Mouse (Mus musculus) kidney, postnatal 4 days (tissue): ENCODE data around the gene Fam178b.

ENCODE experiments used
- DNase-seq, 2 experiments: peaks; one replicate each; pipeline ENCODE4 v3.0.0; 2021; ENCODE audit warnings: mixed read lengths in 2 of 2

The Fam178b gene

DNA sequence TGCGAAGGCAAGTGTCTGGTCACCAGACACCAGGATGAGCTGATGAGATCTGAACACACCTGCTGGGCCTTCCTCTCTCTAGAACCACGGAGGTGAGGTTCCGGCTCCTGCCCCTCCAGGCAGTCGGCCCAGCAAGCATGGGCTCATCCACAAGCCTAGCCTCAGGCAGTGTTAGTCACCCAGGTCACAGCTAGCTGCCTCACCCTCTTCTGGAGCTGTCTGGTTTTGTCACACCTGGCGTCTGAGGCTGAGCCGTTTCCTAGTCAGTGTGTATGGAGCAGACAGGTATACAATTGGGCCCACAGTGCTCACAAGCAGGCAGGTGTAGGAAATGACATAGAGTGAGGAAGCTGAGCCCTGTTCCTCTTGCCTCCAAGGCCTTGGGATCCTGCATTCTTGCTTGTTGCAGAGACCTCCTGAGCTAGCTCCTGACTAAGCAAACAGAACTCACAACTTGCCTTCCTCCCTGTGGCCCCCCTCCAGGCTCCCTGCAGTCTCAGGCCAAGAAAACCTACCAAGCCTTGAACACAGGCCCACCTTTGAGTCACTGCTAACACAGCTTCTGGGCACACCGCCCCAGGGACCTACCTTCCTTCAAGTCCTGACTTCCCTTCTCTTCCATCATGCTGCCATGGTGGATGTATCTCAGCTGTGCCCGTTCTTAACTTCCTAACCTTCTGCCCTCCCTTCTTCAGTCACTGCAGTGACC, 99.4 kb downstream of the Fam178b start:
- no peak for DNase-seq

DNA sequence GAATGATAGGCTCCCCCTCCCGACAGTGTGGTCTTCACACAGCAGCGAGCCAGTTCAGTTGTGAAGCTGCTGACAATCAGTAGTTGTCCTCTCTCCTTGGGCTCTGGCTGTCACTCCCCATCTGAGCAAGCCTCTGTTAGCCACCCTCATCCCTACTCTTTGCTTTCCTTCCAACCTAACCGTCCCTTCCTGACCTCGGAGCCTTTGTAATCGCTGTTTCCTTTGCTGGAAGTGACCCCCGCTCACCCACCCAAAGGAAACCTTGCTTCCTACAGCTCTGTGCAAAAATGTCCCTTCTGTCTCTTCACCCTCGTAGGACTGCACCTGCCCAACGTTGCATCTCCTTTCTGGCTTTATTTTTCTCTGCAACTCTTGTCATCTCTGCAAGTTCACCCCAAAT, 100.8 kb downstream of the Fam178b start:
- DNase-seq = no peak

DNA sequence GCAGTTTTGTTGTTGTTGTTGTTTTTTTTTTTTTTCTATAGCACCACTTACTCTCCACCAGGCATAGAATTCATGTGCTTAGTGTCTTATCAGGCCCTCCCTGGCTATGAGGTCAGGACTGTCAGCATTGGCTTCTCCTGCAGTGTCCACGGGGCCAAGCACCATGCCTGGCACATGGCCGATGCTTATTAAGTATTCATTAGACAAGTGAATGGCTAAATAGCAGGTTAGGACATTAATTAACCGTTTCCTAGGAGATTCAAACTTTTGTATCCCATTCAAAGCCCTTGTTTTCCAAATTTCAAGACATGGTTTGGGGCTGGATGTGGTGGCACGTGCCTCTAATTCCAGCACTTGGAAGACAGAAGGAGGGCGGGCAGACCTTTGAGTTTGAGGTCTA, 101.7 kb downstream of the Fam178b start:
- no peak for DNase-seq

DNA sequence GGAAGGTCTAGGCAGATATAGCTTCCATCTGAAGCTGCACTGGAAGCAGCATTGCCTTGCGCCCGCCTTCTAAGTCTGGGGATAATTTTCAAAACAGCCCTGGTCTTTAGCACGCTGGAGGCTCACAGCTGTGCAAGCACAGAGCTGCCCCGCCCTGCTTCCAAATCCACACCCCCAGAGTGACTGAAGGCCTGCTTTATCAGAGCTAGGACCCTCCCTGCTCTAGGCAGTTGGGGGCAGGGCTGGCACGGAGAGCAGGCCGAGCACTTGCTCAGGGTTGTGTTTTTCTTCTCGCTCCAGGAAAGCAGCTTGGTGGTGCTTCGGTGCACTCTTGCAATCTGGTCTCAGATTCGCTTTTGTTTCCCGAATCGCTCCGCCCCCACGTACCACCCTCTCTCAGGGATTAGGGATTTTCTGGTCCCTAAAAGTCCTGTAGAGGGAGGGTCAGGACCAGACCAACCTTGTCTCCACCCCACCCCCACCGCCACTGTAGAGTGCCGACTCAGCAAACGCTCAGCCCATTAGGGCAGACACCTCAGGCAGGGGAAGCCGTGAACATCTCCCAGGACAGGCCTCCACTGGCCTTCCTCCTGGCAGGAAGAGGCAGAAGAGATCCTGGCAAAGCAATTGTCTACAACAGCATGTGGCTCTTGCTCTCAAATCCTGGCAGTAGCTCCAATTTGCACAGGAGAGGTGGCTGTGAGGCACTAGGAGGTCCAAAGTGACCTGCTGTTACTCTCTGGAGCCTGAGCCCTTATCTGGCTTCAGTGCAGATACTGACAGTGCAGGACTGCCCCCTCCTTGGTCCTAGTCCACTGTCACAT, 102.4 kb downstream of the Fam178b start:
- peak; percentile 81 to 88 for DNase-seq

DNA sequence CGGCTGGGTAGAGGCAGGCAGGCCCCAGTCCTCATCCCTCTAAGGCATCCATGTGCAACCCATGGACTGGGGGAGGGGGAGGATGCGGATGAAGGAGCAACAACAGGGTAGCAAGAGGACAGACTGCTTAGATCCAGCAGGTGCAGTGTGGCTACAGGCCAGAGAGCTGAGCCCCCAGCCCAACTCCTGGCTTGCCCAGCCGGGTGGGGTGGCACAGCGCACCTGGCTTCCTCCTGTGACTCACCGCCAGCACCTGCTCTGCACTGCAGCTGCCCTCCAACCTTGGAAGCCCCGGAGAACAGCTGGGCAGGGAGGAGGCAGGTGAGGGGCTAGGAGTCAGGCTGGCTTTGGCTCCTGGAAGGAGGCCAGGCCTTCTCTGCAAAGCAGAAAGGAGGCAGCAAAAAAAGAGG, 103.0 kb downstream of the Fam178b start:
- peak; percentile 58 to 77 for DNase-seq

DNA sequence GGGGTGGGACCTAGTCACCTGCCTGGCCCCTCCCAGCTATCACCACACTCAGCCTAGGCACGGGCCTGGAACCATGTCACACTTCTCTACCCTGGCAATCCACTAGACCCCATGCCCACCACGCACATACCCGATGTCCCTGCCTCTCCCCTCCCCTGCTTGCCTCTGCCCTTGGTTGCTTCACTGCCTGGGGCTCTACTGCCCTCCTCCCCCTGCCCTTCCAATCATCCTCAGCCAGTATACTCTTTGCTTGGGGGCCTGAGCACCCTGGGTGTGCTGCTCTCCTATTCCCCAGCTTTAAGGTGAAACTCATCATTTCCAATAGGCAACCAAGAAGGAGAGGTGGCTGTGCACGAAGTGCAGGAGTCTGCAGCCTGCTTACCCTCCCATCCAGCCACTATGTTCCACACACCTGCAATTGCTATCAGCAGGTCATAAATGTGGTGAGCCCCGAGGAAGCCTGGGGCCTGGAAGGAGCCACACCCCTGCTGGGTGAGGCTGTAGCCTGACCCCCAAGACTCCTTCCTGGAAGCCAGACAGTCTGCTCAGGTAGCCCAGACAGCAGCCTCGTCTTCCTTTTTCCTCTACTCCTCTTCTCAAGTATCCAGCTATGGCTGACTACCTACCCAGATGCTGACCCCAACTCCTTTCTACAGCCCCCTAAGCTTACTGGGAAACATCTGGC, 105.8 kb downstream of the Fam178b start:
- DNase-seq = no peak

DNA sequence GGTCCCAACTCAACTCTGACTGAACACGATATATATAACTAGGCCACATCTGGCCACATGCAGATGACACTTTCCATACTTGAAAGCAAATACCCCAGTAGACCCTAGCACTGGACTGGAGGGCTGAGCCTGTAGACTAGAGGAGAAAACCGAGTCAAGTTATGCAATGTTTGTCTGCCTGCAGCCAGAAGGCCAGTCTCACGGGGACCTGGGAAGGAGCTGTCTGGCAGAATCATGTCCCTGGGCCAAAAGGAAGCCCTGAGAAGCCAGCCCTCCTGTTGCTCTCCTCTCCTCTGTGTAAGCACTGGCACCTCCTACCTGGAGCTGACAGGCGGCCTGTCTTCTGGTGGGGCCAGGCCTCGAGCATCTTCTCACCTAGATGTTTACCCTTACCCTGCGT, 107.6 kb downstream of the Fam178b start:
- no peak for DNase-seq

DNA sequence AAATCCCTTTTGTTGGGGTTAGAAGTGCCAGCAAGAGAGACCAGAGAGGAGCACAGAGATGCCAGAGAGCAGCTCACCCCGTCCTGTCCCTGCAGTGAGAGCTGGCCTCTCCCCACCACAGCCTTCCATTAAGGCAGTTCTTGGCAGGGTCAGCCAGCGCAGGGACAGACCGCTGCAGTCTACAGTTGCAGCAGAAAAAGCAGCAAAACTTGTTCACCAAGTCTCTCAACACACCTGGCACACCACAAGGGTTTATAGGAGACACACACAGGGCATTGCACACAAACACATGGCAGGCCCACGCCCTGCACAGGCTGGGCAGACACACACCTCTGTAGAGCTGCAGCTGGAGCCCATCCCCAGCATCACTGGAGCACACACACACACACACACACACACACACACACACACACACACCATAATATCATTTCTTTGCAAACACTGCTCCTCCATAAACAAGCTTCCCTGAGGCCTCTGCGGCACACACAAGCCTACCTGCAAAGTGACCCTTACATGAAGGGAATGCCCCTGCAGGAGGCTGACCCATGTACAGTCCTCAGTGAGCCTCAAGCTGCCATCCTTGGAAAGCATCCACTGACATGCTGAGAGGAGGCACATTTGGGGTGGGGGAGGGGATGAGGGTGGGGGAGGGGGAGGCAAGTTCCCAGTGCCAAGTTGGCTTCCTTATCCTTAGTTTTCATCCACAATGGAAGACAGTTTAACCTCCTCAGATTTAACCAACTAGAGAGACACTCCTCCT, 108.6 kb downstream of the Fam178b start:
- no peak for DNase-seq

DNA sequence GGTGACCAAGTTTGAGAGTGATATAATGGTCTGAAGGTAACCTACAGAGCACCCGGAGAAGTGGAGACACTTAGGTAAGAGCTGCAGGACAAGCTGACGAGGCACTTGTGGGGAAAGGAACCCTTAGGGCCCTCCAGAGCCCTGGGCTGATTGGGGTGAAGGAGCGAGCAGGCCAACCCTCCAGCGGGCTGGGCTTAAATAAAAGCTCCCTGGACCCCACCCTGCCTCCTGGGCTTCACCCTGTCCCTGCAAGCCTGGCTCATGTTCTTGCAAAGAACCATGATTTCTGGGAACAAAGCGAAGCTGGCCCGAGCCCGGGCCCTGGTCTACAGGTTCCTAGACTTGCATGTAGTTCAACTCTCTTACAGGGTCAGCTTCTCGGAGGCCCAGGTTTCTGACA, 109.5 kb downstream of the Fam178b start:
- no peak for DNase-seq

DNA sequence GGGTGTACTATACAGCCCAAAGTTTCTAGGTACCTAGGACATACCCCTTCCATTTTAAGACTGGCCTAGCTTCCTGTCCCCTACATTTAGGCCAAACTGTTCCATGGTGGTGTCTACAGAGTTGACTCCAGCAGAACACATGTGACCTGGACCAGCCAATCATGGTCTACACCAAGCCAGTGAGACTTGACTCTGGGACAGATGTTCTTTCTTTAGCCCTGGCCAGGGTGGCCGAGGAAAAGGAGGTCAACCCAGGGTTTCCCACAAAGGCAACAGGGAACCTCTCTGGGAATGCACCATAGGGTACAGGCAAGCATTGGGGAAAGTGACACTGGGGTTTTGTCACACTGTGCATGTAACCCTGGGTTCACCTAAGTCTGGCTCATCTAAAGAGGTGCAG, 110.3 kb downstream of the Fam178b start:
- no peak for DNase-seq

DNA sequence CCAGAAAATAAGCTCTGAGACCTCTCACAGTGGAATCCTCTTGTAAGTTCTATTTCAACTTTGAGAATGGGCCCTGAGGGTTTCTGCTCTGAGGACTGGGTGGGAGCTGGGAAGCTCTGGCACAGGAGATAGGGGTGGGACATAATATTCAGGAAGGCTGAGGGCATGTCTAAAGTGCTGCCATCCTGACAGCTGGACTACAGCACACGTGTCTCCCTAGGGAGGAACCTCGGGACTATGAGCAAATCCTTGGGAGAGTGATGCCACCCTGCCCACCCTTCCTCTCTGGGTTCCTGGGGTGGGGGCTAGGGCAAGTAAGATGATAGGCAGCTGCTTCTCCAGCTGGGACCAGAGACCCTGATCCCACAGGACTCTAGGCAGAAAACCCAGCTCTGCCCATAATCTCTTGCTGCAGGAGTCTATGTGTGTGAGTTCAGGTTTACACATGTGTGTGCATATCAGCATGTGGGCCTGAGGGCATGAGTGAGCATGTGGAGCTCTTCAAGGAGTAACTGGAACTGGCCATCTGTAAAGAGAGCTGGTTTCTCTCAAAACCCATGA, 110.8 kb downstream of the Fam178b start:
- no peak for DNase-seq

DNA sequence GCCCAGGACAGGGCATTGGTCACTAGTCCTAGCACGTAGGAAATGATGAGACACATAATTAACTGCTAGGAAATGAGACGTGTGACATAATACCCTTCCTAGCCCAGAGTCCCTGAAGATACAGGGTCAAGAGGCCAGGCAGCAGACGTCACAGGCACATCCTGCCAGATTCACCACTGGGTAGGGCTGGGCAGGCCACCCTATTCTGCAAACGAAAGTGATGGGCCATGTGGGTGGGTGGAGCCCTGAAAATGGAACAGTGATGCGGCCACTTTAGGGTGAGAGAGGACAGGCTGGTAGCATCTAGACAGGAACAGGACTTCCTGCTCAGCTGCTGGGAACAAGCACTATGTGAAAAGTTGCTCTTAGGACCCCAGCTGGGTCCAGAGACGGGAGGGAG, 111.4 kb downstream of the Fam178b start:
- peak; percentile 65 to 77 for DNase-seq

DNA sequence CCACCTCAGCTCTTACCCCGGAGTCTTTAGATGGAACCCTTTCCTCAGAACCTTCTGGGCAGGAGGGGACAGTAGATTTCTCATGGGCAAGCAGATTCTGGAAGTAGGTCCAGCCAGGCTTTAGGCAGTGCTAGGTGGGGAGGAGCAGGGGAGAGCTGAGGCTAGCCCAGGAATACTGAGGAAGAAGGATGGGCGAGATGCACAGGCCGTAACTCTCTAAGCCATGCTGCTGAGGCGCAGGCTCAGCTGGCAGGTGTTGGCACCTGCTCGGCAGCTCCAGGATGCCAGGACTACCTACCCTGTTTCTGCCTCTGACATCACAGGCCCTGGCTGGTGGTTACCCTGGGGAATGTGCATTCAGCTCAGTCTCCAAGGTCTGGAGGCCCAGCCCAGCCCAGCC, 112.7 kb downstream of the Fam178b start:
- no peak for DNase-seq

DNA sequence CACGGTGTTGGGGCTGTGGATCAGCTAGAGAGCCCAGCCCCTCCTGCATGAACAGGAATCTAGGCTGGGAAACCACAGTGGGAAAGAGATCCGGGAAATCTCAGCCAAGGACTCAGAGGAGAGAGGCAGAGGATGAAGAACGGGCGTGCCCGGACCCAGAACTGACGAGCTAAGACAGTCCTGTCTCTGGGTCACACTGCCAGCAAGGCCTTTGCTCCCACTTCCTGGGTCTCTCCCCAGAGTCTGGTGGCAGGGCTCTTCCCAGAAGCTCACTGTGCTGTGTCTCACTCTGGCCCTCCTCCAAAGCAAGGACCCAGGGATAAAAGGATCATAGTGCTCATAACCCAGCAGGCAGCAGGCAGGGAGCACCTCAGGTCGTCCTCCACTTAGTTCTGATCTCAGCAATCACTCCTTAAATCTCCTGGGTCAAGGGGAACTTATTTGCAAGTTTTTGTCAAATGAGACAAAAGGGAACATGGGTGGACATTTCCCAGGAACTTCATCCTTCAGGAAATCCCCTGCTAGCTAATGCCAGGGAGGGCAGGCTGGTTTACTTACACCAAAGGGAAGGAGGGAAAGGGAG, 113.2 kb downstream of the Fam178b start:
- DNase-seq = no peak

DNA sequence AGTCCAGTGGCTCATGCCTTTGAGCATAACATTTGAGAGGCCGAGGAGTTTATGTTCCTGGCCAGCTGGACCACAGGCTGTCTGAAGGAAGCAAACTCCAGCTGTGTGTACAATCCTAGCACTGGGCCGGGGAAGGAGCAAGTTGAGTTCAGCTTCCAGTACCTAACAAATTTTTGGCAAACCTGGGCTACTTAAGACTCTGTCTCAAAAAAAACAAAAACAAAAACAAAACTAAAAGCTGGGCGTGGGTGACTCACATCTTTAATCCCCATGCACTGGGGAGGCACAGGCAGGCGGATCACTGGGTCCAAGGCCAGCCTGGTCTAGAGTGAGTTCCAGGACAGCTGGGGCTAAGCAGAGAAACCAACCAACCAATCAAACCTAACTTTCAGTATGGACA, 114.2 kb downstream of the Fam178b start:
- peak in 1 of 2 experiments; percentile 59 for DNase-seq

DNA sequence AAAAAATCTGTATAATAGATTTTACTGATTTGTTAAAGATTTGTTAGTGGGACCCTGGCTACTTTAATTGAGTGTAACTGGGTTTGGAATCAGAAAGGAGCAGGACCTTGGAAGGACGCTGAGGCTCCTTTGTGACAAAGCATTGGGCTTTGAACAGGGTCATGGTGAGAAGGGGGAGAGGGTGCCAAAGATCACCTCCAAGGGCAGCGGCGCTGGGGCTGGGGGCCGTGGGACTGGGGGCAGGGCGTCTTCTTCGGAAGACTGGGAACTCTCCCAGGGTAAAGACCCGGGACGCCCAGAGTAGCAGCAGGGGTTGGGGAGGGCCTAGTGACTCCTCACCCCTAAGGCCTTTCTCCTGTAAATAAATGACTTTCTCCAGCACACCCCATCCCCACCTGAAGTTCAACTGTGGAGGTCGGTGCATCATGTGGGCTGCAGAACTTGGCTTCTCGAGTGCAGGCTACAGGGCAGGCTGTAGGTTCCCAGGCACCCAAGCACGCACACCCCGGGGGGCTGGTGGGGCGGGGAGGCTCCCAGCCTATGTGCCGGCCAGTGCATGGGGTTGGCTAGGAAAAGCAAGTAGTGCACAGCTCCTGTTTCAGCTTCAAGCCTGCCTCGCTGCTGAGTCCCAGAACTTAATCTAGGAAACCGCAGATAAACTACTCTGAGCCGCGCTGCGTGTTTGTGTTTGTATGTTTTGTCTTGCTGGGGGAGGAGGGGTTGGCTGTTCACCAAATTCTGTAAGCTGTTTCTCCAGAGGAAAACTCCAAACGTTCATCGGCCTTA, 115.0 kb downstream of the Fam178b start:
- peak; percentile 61 to 74 for DNase-seq

DNA sequence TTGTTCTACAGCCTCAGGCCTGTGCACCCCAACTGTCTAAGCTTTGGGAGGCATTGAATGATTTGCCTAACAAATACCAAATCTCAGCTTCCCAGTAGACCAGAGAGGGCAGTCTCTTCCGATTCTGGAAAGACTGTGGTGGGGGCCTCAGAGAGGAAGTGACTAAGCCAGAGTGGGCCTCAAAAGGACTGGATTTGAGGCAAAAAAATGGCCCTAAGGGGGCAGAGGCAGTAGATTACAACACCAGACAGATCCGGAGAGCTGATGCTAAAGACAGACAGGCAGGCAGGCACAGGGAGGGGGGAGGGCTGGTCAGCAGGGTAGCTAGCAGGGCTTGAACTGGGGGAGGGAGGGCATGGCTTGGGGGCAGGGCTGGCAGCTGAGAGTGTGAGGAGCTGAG, 116.6 kb downstream of the Fam178b start:
- no peak for DNase-seq

DNA sequence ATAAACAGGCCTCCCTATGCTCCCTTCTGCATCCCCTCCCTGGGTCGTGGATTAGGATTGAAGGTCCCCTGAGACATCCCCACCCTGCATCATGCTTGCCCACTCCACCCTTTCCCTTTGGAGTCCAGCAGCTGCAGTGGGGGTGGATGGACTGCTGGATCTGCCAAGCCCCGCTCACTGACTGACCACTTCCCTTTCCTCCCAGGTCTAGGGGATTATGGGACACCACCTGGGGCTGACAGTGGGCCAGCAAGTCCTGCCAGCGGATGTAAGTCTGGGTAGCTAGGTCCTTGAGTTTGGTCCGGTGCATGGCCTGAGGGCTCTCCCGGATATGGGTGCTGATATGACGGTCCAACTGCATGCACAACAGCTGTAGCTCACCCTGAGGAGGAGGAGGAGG, 118.9 kb downstream of the Fam178b start:
- DNase-seq = peak in 1 of 2 experiments; percentile 47

DNA sequence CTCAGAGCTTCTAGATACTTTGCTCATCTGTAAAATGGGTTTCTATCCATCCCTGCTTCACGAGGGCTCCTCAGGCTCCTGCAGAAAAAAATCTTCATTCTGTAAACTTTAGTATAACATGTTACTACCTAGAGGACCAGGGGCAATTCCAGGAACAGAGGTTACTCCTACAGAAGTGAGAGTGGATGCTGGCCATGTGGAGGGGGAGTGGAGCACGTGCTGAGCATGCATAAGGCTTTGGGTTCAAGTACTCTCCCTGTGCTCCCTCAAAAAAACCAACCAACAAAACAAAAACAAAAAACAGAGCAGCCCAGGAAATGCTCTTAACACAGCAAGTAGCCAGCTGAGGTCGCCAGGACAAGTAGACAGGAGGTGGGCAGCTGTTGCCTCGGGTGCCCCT, 119.4 kb downstream of the Fam178b start:
- DNase-seq = no peak

DNA sequence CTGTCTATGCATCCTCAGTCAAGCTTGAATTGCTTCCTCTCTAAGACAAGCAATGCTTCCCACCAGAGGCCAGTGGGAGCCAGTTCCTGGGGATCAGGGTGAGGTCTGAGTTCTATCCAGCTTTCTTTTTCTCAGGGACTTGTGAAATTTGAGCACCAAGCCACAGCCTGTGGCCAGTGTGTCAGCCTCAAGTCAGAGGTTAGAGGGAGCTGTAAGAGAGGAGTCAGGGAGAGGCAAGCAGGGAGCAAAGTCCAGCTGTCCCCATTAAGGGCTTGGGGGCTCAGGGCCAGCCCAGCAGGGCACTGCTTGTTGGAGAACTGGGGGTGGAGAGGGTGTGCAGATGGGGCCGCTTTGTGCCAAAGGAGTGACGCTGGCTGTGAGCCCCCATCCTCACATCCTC, 119.8 kb downstream of the Fam178b start:
- DNase-seq = peak in 1 of 2 experiments; percentile 50

DNA sequence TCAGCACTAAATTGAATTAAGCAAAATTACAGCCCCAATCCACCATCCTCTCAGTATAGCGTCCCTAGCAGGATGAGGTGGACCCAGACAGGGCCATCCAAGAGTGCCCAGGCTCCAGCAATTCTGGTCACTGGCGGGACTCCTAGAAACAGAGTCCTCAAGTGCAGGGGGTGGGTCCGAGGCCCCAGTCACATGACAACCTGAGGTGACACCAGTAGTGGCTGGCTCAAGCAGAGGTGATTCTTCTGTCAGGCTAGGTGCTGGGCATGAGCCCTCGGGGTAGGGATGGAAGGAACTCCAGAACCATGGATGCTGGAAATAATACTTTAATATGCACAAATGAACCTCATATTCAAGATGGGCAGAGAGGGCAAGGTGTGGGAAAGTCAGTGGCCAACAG, 120.6 kb downstream of the Fam178b start:
- no peak for DNase-seq
